Mouse (Mus musculus) thymus, adult 2 months (tissue): ENCODE results near the gene Elobl. TPM values are rescaled to one million over a fixed set of nuclear protein-coding genes. Genes with fewer than 3 reads are reported as not detected.

ENCODE experiments used
- DNase-seq: peaks from one replicate; pipeline ENCODE4 v3.0.0; 2021
- H3K27ac ChIP-seq: fragments of 200-500 bp; 2 replicates; pipeline ENCODE4 v1.5.1; 2012; ENCODE audit warnings: low read length, control low read depth; ENCODE audit not compliant: control insufficient read depth, insufficient read depth
- H3K27me3 ChIP-seq: fragments of 200-500 bp; 2 replicates; pipeline ENCODE4 v1.6.1; 2012; ENCODE audit warnings: mild to moderate bottlenecking, low read length, moderate library complexity, mixed read lengths; ENCODE audit not compliant: control insufficient read depth, insufficient read depth
- H3K36me3 ChIP-seq: fragments of 200-500 bp; 2 replicates; pipeline ENCODE4 v1.6.1; 2012; ENCODE audit warnings: mild to moderate bottlenecking, low read length, moderate library complexity; ENCODE audit not compliant: control insufficient read depth, insufficient read depth
- H3K4me1 ChIP-seq: fragments of 200-500 bp; replicated peaks from 2 replicates; pipeline ENCODE4 v1.6.1; 2012; ENCODE audit warnings: low read length; ENCODE audit not compliant: control insufficient read depth, insufficient read depth
- H3K4me3 ChIP-seq: fragments of 200-500 bp; 2 replicates; pipeline ENCODE4 v1.5.1; 2012; ENCODE audit warnings: mild to moderate bottlenecking, low read length, control low read depth, moderate library complexity; ENCODE audit not compliant: control insufficient read depth, insufficient read depth
- CTCF ChIP-seq: fragments of 200-500 bp; IDR thresholded peaks from 2 replicates; pipeline ENCODE4 v1.5.1; 2012; ENCODE audit warnings: mild to moderate bottlenecking, control low read depth, low read length, moderate library complexity, borderline replicate concordance; ENCODE audit not compliant: control insufficient read depth, poor library complexity, insufficient read depth; ENCODE audit errors: extremely low read depth
- POLR2A ChIP-seq: fragments of 200-500 bp; IDR thresholded peaks from 2 replicates; pipeline ENCODE4 v1.6.1; 2012; ENCODE audit warnings: mild to moderate bottlenecking, low read length, control low read depth, moderate library complexity; ENCODE audit not compliant: control insufficient read depth, poor library complexity, insufficient read depth; ENCODE audit errors: extremely low read depth
- WGBS: fragments of 180-500 bp; shearing (Covaris S2); methylation state at CpG from one replicate; pipeline ENCODE4 v1.1.7; 2018; 5-methylcytosine and 5-hydroxymethylcytosine counted together
- polyA plus RNA-seq: library from polyadenylated mRNA; depleted of rRNA; stranded (reverse); fragments of >200 nt; gene quantifications from 2 replicates; pipeline ENCODE4 v1.2.3, GENCODE M21; 2012

The Elobl gene
- polyA plus RNA-seq, 1 experiment, result 0.51 TPM

- TF ChIP-seq CTCF (no peak), POLR2A (no peak)
- peaks cover 13% of the 10 kb centered on the region for H3K4me1 ChIP-seq
- peaks cover 10% of the 10 kb centered on the region for H3K36me3 ChIP-seq
- H3K27ac ChIP-seq, result no peak overlapping the region
- H3K4me3 ChIP-seq, result no peak overlapping the region
- 79% methylated on average over 7 of the region's 7 CpGs for WGBS
- DNase-seq, result no peak
- H3K27me3 ChIP-seq, result no peaks in the 10 kb centered on the region
Measured at GRCm38 (mm10) chr11:88994492-88994891, 27.8 kb upstream of the Elobl start.

DNA sequence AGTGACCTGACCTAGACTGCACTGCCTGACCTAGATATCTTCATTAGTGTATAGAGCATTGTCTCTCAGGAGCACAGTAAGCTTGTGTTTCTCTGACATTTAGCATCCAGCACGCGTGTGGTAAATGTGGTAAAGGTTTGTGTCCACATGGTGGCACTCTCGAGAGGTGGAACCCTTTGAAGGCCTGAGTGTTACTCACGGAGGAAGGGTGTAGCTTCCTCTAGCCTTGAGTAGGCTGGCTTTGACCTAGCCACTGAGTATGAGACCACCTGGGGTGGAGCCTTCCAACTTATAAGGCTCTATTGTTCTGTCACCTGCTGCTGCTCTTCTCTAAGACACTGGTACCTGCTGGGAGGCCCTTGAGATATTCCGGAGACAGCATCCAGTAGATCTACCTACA lies 26.9 kb upstream of the Elobl start:
- 18% methylated on average over 5 of the region's 5 CpGs for WGBS
- Histone ChIP-seq H3K36me3 (peaks cover 10% of the 10 kb centered on the region), H3K27me3 (no peaks in the 10 kb centered on the region), H3K4me3 (no peak overlapping the region), H3K4me1 (peaks cover 8% of the 10 kb centered on the region), H3K27ac (no peak overlapping the region)
- DNase-seq, result peak; percentile 85
- no peak for TF ChIP-seq CTCF
- no peak for TF ChIP-seq POLR2A

DNA sequence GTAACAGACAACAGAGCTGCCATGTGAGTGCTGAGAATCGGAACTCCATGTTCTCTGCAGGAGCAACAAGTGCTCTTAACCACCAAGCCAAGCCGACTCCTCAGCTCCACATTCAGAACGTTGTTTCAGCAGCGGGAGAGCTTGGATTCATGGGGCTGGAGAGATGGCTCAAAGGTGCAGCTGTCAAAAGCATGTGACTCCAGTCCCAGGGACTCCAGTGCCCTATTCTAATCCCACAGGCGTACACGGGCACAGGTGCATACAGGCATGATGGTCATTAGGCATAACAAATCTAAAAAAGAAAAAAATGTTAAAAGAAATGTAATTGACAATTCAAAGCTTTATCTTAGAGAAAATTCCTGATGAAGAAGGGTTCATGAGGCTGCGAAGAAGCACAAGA lies 26.5 kb upstream of the Elobl start:
- H3K27ac ChIP-seq, result no peak overlapping the region
- no peak for TF ChIP-seq CTCF
- no peak for TF ChIP-seq POLR2A
- 73% methylated on average over 7 of the region's 7 CpGs for WGBS
- peaks cover 8% of the 10 kb centered on the region for H3K4me1 ChIP-seq
- H3K27me3 ChIP-seq, result no peaks in the 10 kb centered on the region
- H3K4me3 ChIP-seq, result no peak overlapping the region
- peaks cover 10% of the 10 kb centered on the region for H3K36me3 ChIP-seq
- no peak for DNase-seq

DNA sequence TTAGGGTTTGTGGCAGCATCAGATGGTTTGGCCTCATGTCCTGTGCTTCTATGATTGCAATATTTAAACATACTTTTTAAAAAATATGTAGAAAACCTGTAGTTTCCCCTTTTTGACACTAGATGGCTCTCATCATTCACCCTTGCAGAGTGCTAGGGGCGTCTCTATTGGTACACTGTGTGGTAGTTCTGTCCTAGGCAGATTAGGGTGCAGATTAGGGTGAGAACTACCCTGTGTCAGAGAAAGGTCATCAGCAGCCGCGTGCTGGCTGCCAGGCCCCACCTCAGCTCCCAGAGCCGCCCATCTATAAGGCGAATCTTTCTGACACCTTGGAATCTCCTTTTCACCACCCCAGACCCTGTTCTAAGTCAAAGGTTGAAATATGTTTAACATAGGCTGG lies 22.8 kb upstream of the Elobl start:
- H3K27me3 ChIP-seq, result no peaks in the 10 kb centered on the region
- no peak overlapping the region for H3K27ac ChIP-seq
- no peak overlapping the region for H3K4me3 ChIP-seq
- TF ChIP-seq POLR2A (no peak), CTCF (no peak)
- WGBS, result 71% methylated on average over 5 of the region's 5 CpGs
- no peak for DNase-seq
- H3K4me1 ChIP-seq, result peaks cover 8% of the 10 kb centered on the region
- peaks cover 13% of the 10 kb centered on the region for H3K36me3 ChIP-seq

DNA sequence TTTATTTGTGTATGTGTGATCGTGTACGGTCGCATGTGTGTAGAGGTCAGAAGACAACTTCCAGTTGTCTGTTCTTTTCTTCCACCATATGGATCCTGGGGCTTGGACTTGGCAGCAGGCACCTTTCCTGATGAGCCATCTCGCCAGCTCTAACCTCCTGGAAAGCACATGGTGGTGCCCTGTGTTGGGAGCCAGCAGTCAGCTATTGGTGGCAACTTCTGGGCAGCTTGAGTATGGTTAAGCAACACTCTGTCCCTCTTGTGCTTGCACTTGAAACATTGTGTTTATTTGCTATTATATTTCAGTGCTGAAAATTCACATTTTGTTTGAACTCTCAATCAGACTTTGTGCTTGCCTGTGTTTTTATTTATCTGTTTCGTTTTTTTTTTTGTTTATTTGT lies 22.2 kb upstream of the Elobl start:
- H3K27ac ChIP-seq, result no peak overlapping the region
- DNase-seq, result no peak
- peaks cover 6% of the 10 kb centered on the region for H3K4me1 ChIP-seq
- TF ChIP-seq POLR2A (no peak), CTCF (no peak)
- 77% methylated on average over 5 of the region's 5 CpGs for WGBS
- H3K27me3 ChIP-seq, result no peaks in the 10 kb centered on the region
- H3K36me3 ChIP-seq, result peaks cover 13% of the 10 kb centered on the region
- H3K4me3 ChIP-seq, result no peak overlapping the region

DNA sequence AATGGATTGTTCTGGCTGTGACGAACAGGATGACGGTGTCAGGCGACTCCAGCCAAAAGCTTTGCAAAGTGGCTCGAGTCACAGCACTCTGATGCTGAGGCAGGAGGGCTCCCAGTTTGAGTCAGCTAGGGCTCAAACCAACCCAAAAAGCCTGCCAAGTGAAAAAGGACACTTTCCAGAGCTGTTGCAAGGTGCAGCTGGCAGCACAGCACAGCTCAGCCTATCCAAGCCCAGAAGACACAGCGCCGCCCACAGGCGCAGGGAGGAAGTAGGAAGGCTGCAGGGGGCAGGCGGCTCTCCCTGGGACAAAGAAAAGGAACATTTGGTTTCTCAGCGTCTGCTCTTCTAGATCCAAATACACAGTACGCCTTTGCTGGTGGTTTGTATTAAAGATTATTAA lies 19.9 kb upstream of the Elobl start:
- DNase-seq, result no peak
- WGBS, result 95% methylated on average over 10 of the region's 10 CpGs
- H3K27me3 ChIP-seq, result no peaks in the 10 kb centered on the region
- no peaks in the 10 kb centered on the region for H3K4me1 ChIP-seq
- TF ChIP-seq POLR2A (no peak), CTCF (no peak)
- H3K27ac ChIP-seq, result no peak overlapping the region
- no peak overlapping the region for H3K4me3 ChIP-seq
- H3K36me3 ChIP-seq, result peaks cover 27% of the 10 kb centered on the region

DNA sequence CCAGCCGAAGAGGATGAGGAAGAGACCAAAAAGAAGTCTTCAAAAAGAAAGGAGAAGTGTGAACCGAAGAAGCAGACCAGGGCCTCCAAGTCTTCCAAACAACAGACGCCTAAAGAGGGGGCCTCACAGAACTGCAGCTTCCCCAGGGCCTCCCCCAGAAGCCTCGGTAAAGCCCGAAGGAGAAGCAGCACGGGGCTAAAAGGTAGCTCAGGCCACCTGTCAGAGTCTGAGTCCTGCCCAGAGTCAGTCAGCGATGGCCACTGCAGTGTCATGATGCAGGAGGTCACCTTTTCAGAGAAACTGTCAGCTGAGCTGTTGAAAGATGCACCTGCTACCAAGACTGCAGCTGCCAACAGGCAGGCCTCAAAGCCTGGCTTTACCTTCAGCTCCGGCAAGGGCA lies 14.6 kb upstream of the Elobl start:
- no peak overlapping the region for H3K4me3 ChIP-seq
- no peak for DNase-seq
- H3K27me3 ChIP-seq, result no peaks in the 10 kb centered on the region
- H3K36me3 ChIP-seq, result peaks cover 18% of the 10 kb centered on the region
- WGBS, result 73% methylated on average over 8 of the region's 8 CpGs
- TF ChIP-seq CTCF (no peak), POLR2A (no peak)
- H3K4me1 ChIP-seq, result no peaks in the 10 kb centered on the region
- no peak overlapping the region for H3K27ac ChIP-seq
